Mouse (Mus musculus) heart, adult 2 months (tissue): ENCODE data around the gene Ttc39d. TPM values are rescaled to one million over a fixed set of nuclear protein-coding genes. Genes with fewer than 3 reads are reported as not detected.

Source experiments
- DNase-seq, 2 experiments: peaks; one replicate each; pipeline ENCODE4 v3.0.0; 2021
- H3K27ac ChIP-seq: fragments of 200-600 bp; 2 replicates; pipeline ENCODE4 v1.8.1; 2022
- H3K27me3 ChIP-seq: fragments of 200-500 bp; 2 replicates; pipeline ENCODE4 v1.6.1; 2012; ENCODE audit warnings: mild to moderate bottlenecking, low read length, inconsistent platforms, mixed read lengths; ENCODE audit not compliant: control insufficient read depth, insufficient read depth
- H3K36me3 ChIP-seq: fragments of 200-500 bp; 2 replicates; pipeline ENCODE4 v1.6.1; 2012; ENCODE audit warnings: low read length, inconsistent platforms; ENCODE audit not compliant: control insufficient read depth, insufficient read depth
- H3K4me1 ChIP-seq: fragments of 200-500 bp; 2 replicates; pipeline ENCODE4 v1.6.1; 2011; ENCODE audit warnings: low read length; ENCODE audit not compliant: control insufficient read depth, insufficient read depth
- H3K4me3 ChIP-seq: fragments of 200-600 bp; 2 replicates; pipeline ENCODE4 v1.8.1; 2022
- H3K79me2 ChIP-seq: fragments of 200-500 bp; replicated peaks from 2 replicates; pipeline ENCODE4 v1.6.1; 2012; ENCODE audit warnings: mild to moderate bottlenecking, inconsistent platforms, low read length, moderate library complexity, mixed read lengths; ENCODE audit not compliant: control insufficient read depth, insufficient read depth
- H3K9ac ChIP-seq: fragments of 200-500 bp; 2 replicates; pipeline ENCODE4 v1.6.1; 2012; ENCODE audit warnings: low read depth, mild to moderate bottlenecking, control low read depth, inconsistent platforms, low read length, mixed read lengths
- CTCF ChIP-seq: fragments of 200-600 bp; IDR thresholded peaks from 2 replicates; pipeline ENCODE4 v1.8.1; 2022; ENCODE audit warnings: antibody characterized with exemption, mild to moderate bottlenecking, moderate library complexity
- EP300 ChIP-seq: fragments of 200-500 bp; IDR thresholded peaks from 2 replicates; pipeline ENCODE4 v1.6.1; 2011; ENCODE audit warnings: low read depth, low read length, control low read depth; ENCODE audit not compliant: insufficient read depth
- POLR2A ChIP-seq: fragments of 200-500 bp; IDR thresholded peaks from 2 replicates; pipeline ENCODE4 v1.6.1; 2011; ENCODE audit warnings: mild to moderate bottlenecking, low read depth, low read length, control low read depth; ENCODE audit not compliant: insufficient read depth
- WGBS: fragments of 180-500 bp; shearing (Covaris S2); methylation state at CpG from one replicate; pipeline ENCODE4 v1.1.7; 2018; 5-methylcytosine and 5-hydroxymethylcytosine counted together
- intact Hi-C: fragments of 180-260 bp; cut with DNase I; formaldehyde crosslinking; loops from one replicate; pipeline ENCODE4 v1.15.1; 2025
- long read RNA-seq: library from polyadenylated mRNA; stranded (forward); transcript quantifications from one replicate; pipeline ENCODE4 v2.0.0, GENCODE M21; 2021
- polyA plus RNA-seq: library from polyadenylated mRNA; depleted of rRNA; stranded (reverse); fragments of >200 nt; gene quantifications from 2 replicates; pipeline ENCODE4 v1.2.3, GENCODE M21; 2012; rRNA removed
- total RNA-seq, 2 experiments: library from RNA; stranded (reverse); gene quantifications; 2 replicates each; pipeline ENCODE4 v1.2.3; 2021

Gene Ttc39d
- total RNA-seq (under 1 TPM in 1 of 2 experiments, not detected in 1; 0.10 TPM), polyA plus RNA-seq (0.18 TPM in 2 replicates)
- long read RNA-seq, result 0 reads

- under 1% methylated on average over 93 of the region's 95 CpGs for WGBS
- Histone ChIP-seq H3K27ac (peak within 1 kb of the TSS; percentile 96), H3K4me3 (peak within 1 kb of the TSS; percentile 90), H3K4me1 (peaks cover 6% of the 10 kb centered on the region), H3K79me2 (peaks cover 3% of the 10 kb centered on the region), H3K9ac (peak within 1 kb of the TSS; percentile 99), H3K36me3 (peaks cover 32% of the 10 kb centered on the region), H3K27me3 (no peaks in the 10 kb centered on the region)
- DNase-seq, result peak; percentile 98
- intact Hi-C loops, result loop anchor here (1.0 to 5.0 kb wide), 4 partner anchors 17 to 314 kb away; partner anchors contain the start of genes Gemin6 and Hnrnpll
- TF ChIP-seq CTCF (no peak), EP300 (peak; percentile 92), POLR2A (peak; percentile 100)
These were observed at the start of gene Ttc39d, which contains the start of gene Srsf7 for GRCm38 (mm10) chr17:80206671-80207581. TSS of gene Ttc39d (plus strand) at chr17:80207460. TSS of gene Srsf7 (minus strand) at chr17:80207307.

GRCm38 (mm10) chr17:80157489-80157888 lies 49.8 kb upstream of the Ttc39d start:
- Histone ChIP-seq H3K79me2 (no peaks in the 10 kb centered on the region), H3K27ac (no peak overlapping the region), H3K27me3 (no peaks in the 10 kb centered on the region), H3K4me1 (peaks cover 6% of the 10 kb centered on the region), H3K9ac (no peak overlapping the region), H3K36me3 (no peaks in the 10 kb centered on the region), H3K4me3 (no peak overlapping the region)
- intact Hi-C loops, result no loop called here
- WGBS, result 78% methylated on average over 6 of the region's 6 CpGs
- TF ChIP-seq CTCF (no peak), EP300 (no peak), POLR2A (no peak)
- DNase-seq, result no peak

DNA sequence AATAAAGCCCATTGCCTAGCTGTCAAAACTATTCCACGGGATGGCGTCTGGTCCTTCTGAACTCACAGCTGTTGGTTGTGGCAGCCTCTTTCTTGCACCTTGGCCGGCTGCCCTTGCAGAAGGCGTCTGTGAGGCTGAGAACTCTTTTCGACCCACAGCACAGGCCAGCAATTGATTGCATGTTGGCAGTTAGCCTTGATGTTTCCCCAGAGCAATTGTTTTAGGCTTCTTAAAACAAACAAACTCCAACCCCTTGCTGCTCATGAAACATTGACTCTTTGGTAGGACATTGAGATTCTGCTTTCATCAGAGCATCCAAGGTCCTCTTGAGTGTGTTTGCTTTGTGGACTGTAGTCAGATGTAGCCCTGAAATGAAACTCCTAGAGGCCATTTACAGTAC lies 46.8 kb upstream of the Ttc39d start:
- Histone ChIP-seq H3K4me1 (peaks cover 11% of the 10 kb centered on the region), H3K27ac (peak overlapping the region; percentile 40), H3K4me3 (no peak overlapping the region), H3K79me2 (no peaks in the 10 kb centered on the region), H3K36me3 (no peaks in the 10 kb centered on the region; the same call in 1 of the 2 replicates), H3K27me3 (no peaks in the 10 kb centered on the region), H3K9ac (no peak overlapping the region)
- TF ChIP-seq POLR2A (no peak), EP300 (peak; percentile 82), CTCF (peak; percentile 45)
- intact Hi-C loops, result no loop called here
- WGBS, result 10% methylated on average over 5 of the region's 5 CpGs
- peak; percentile 82 to 89 for DNase-seq

DNA sequence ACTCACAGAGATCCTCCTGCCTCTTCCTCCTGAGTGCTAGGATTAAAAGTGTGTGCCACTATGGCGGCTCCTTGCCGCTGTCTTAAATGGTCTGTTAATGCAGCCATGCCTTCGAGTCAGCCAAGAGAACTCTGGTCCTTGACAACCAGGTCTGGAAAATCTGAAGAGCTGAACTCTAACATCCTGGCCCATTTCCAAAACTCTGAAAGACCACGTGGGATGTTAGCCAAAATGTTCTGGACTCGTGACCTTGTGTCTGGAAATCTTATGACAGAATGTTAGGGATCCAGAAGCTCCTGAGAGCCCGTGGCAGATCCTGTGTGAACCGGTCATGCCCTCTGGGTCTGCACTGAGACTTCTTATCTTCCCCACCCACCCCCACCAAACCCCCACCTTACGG lies 43.3 kb upstream of the Ttc39d start:
- H3K4me3 ChIP-seq, result no peak overlapping the region
- TF ChIP-seq EP300, result no peak
- no peak for TF ChIP-seq POLR2A
- no peak for TF ChIP-seq CTCF
- H3K9ac ChIP-seq, result no peak overlapping the region
- 45% methylated on average over 8 of the region's 8 CpGs for WGBS
- intact Hi-C loops, result no loop called here
- H3K27me3 ChIP-seq, result no peaks in the 10 kb centered on the region
- peaks cover 20% of the 10 kb centered on the region for H3K4me1 ChIP-seq
- H3K27ac ChIP-seq, result no peak overlapping the region
- H3K79me2 ChIP-seq, result no peaks in the 10 kb centered on the region
- H3K36me3 ChIP-seq, result no peaks in the 10 kb centered on the region; the same call in none of the 2 replicates
- no peak for DNase-seq

- Histone ChIP-seq H3K4me1 (peaks cover 17% of the 10 kb centered on the region), H3K27me3 (no peaks in the 10 kb centered on the region), H3K4me3 (no peak overlapping the region), H3K27ac (peak overlapping the region; percentile 56; the same call in 1 of the 2 replicates), H3K9ac (peak overlapping the region; percentile 33; the same call in 1 of the 2 replicates), H3K79me2 (no peaks in the 10 kb centered on the region), H3K36me3 (no peaks in the 10 kb centered on the region; the same call in none of the 2 replicates)
- peak; percentile 52 to 79 for DNase-seq
- WGBS, result 7% methylated on average over 6 of the region's 6 CpGs
- intact Hi-C loops, result no loop called here
- peak; percentile 85 for TF ChIP-seq EP300
- TF ChIP-seq POLR2A, result no peak
- peak; percentile 28 for TF ChIP-seq CTCF
These were observed 41.5 kb upstream of the Ttc39d start for GRCm38 (mm10) chr17:80165741-80166140.
